Mouse (Mus musculus): ENCODE data around the gene Agpat2.
A peak's percentile ranks its signal among the peaks of the same experiment; 100 is the strongest.

The Agpat2 gene

GRCm38 (mm10) chr2:26597810-26598209 is 6.4 kb downstream of the Agpat2 start:
- no peak for DNase-seq (ENCODE audit: inconsistent age in 2 of 2, low spot score in 1 of 2)

- DNase-seq (ENCODE audit: inconsistent age in 2 of 2, low spot score in 1 of 2): peak in 1 of 2 experiments; percentile 35
Observed at GRCm38 (mm10) chr2:26596898-26597297, 7.3 kb downstream of the Agpat2 start.

GRCm38 (mm10) chr2:26595725-26596435 is 8.3 kb downstream of the Agpat2 start:
- peak in 1 of 2 experiments; percentile 48 for DNase-seq (ENCODE audit: inconsistent age in 2 of 2, low spot score in 1 of 2)

GRCm38 (mm10) chr2:26594934-26595724 is 9.1 kb downstream of the Agpat2 start:
- DNase-seq (ENCODE audit: inconsistent age in 2 of 2, low spot score in 1 of 2): peak in 1 of 2 experiments; percentile 57

- DNase-seq (ENCODE audit: inconsistent age in 2 of 2, low spot score in 1 of 2): peak in 1 of 2 experiments; percentile 19
Observed at GRCm38 (mm10) chr2:26594461-26594933, 9.7 kb downstream of the Agpat2 start.

GRCm38 (mm10) chr2:26594022-26594346 is 10.2 kb downstream of the Agpat2 start:
- peak; percentile 55 to 86 for DNase-seq (ENCODE audit: inconsistent age in 2 of 2, low spot score in 1 of 2)

GRCm38 (mm10) chr2:26593211-26594021 is 10.8 kb downstream of the Agpat2 start:
- peak; percentile 23 to 57 for DNase-seq (ENCODE audit: inconsistent age in 2 of 2, low spot score in 1 of 2)

- peak; percentile 8 to 61 for DNase-seq (ENCODE audit: inconsistent age in 2 of 2, low spot score in 1 of 2)
Observed at GRCm38 (mm10) chr2:26591416-26591815, 12.8 kb downstream of the Agpat2 start.

GRCm38 (mm10) chr2:26590962-26591361 is 13.3 kb downstream of the Agpat2 start:
- DNase-seq (ENCODE audit: inconsistent age in 2 of 2, low spot score in 1 of 2): peak; percentile 8 to 63

- DNase-seq (ENCODE audit: inconsistent age in 2 of 2, low spot score in 1 of 2): peak in 1 of 2 experiments; percentile 15
Observed at GRCm38 (mm10) chr2:26590282-26590681, 13.9 kb downstream of the Agpat2 start.

GRCm38 (mm10) chr2:26589284-26589683 is 14.9 kb downstream of the Agpat2 start:
- DNase-seq (ENCODE audit: inconsistent age in 2 of 2, low spot score in 1 of 2): peak; percentile 17 to 62

GRCm38 (mm10) chr2:26588573-26588972 is 15.6 kb downstream of the Agpat2 start:
- DNase-seq (ENCODE audit: inconsistent age in 2 of 2, low spot score in 1 of 2): peak; percentile 13 to 44

- DNase-seq (ENCODE audit: inconsistent age in 2 of 2, low spot score in 1 of 2): no peak
Observed at GRCm38 (mm10) chr2:26587044-26587405, 17.2 kb downstream of the Agpat2 start.

- peak; percentile 70 to 88 for DNase-seq (ENCODE audit: inconsistent age in 2 of 2, low spot score in 1 of 2)
Observed at GRCm38 (mm10) chr2:26586294-26587043, 17.7 kb downstream of the Agpat2 start, which contains the start of gene Gm20532. TSS of gene Gm20532 (plus strand) at chr2:26586639.

- no peak for DNase-seq (ENCODE audit: inconsistent age in 2 of 2, low spot score in 1 of 2)
Observed at GRCm38 (mm10) chr2:26585713-26586112, 18.5 kb downstream of the Agpat2 start.

GRCm38 (mm10) chr2:26583640-26584039 is 20.6 kb downstream of the Agpat2 start:
- DNase-seq (ENCODE audit: inconsistent age in 2 of 2, low spot score in 1 of 2): peak; percentile 73 to 85

GRCm38 (mm10) chr2:26582741-26583140 is 21.5 kb downstream of the Agpat2 start:
- peak; percentile 15 to 52 for DNase-seq (ENCODE audit: inconsistent age in 2 of 2, low spot score in 1 of 2)

GRCm38 (mm10) chr2:26582203-26582602 is 22.0 kb downstream of the Agpat2 start:
- DNase-seq (ENCODE audit: inconsistent age in 2 of 2, low spot score in 1 of 2): peak; percentile 44 to 57

- peak; percentile 30 to 66 for DNase-seq (ENCODE audit: inconsistent age in 2 of 2, low spot score in 1 of 2)
Observed at GRCm38 (mm10) chr2:26580751-26581150, 23.5 kb downstream of the Agpat2 start.

GRCm38 (mm10) chr2:26579714-26580113 is 24.5 kb downstream of the Agpat2 start, which contains the start of gene Egfl7:
TSS of gene Egfl7 (plus strand) at chr2:26580014.
- DNase-seq (ENCODE audit: inconsistent age in 2 of 2, low spot score in 1 of 2): no peak
